Mouse (Mus musculus) cerebellum, adult 2 months (tissue): Measurements from ENCODE around the gene Lair1. TPM values are rescaled to one million over a fixed set of nuclear protein-coding genes. Genes with fewer than 3 reads are reported as not detected.

Experiments used
- DNase-seq, 2 experiments: peaks; one replicate each; pipeline ENCODE4 v3.0.0; 2021
- H3K27ac ChIP-seq: fragments of 200-500 bp; 2 replicates; pipeline ENCODE4 v1.5.1; 2012; ENCODE audit warnings: low read length, control low read depth, inconsistent platforms; ENCODE audit not compliant: insufficient read depth
- H3K27me3 ChIP-seq: fragments of 200-500 bp; 2 replicates; pipeline ENCODE4 v1.6.1; 2012; ENCODE audit warnings: inconsistent platforms, mild to moderate bottlenecking, low read length, moderate library complexity; ENCODE audit not compliant: control insufficient read depth, insufficient read depth
- H3K4me1 ChIP-seq: fragments of 200-500 bp; 2 replicates; pipeline ENCODE4 v1.6.1; 2011; ENCODE audit warnings: low read length; ENCODE audit not compliant: control insufficient read depth, insufficient read depth
- H3K4me3 ChIP-seq: fragments of 200-500 bp; replicated peaks from 2 replicates; pipeline ENCODE3; 2011; ENCODE audit warnings: mild to moderate bottlenecking, low read depth, low read length, control low read depth; ENCODE audit not compliant: insufficient read depth
- CTCF ChIP-seq: fragments of 200-500 bp; IDR thresholded peaks from 2 replicates; pipeline ENCODE4 v1.5.1; 2011; ENCODE audit warnings: low read depth, mild to moderate bottlenecking, control low read depth, low read length, moderate library complexity, borderline replicate concordance; ENCODE audit not compliant: insufficient read depth
- POLR2A ChIP-seq: fragments of 200-500 bp; IDR thresholded peaks from 2 replicates; pipeline ENCODE4 v1.6.1; 2011; ENCODE audit warnings: low read length, control low read depth, borderline replicate concordance; ENCODE audit not compliant: insufficient read depth
- WGBS: fragments of 180-500 bp; shearing (Covaris S2); methylation state at CpG from one replicate; pipeline ENCODE4 v1.1.7; 2018; 5-methylcytosine and 5-hydroxymethylcytosine counted together
- polyA plus RNA-seq: library from polyadenylated mRNA; depleted of rRNA; stranded (reverse); fragments of >200 nt; gene quantifications from 2 replicates; pipeline ENCODE4 v1.2.3, GENCODE M21; 2012

Lair1 gene
- polyA plus RNA-seq, 1 experiment = 5.0 TPM

DNA sequence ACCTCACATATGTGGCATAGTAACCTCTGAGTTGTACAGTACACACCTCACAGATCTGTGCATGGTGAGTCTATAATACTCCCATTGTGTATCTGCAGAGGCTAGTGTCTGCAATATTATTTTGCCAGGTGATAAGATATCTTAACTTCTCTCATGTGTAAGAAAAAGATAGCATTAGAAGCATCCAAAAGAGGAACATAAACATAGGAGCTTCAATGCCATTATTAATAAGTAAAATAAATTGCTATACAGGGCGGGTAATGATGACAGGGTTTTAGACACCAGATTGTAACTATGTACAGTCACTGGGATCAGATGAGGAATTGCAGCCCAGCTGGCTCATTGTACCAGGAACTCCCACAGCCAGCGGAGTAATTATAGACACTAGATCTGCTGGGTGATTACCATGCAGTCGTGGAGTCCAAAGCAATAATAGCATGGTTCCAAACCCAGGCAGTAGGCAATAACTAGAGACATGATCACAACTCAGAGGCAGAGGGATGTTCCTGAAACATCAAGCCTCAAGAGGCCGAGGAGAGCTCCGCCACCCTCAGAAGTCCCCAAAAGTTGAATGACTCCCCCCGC is 25.0 kb upstream of the Lair1 start:
- WGBS = 79% methylated on average over 6 of the region's 6 CpGs
- Histone ChIP-seq H3K27me3 (no peaks in the 10 kb centered on the region), H3K4me1 (no peaks in the 10 kb centered on the region), H3K4me3 (no peak overlapping the region), H3K27ac (no peak overlapping the region)
- DNase-seq = no peak
- no peak for TF ChIP-seq POLR2A
- TF ChIP-seq CTCF = no peak

DNA sequence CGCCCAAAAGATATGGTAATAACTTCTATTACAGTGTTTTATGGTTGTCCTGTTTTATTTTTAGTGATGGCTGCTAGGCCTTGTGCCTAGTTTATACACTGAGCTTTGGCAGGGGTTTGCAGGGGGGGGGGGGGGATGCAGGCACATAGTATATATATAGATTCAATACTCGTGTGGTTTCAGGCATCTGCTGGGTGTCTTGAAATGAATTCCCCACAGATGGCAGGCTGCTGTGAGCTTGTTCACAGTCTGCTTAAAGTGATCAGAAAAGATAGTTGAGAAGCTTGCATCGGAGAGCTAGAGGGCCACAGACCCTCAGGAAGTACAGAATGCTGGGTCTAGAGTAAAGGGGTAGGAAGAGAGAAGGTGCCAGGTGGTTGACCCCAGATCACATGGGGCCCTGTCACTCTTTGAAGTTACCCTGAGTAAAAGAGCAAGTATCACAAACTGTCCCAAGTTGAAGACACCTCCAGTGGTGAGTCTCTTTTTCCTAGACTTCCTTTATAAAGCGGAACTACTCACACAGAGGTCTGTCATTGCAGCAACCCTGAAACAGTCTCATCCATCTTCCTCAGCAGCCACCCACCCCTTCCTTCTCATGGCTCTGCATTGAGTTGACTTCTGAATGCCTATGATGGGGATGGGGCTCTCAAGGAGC is 24.4 kb upstream of the Lair1 start:
- Histone ChIP-seq H3K27me3 (no peaks in the 10 kb centered on the region), H3K27ac (no peak overlapping the region), H3K4me3 (no peak overlapping the region), H3K4me1 (no peaks in the 10 kb centered on the region)
- DNase-seq = no peak
- TF ChIP-seq POLR2A = no peak
- 74% methylated on average over 4 of the region's 4 CpGs for WGBS

DNA sequence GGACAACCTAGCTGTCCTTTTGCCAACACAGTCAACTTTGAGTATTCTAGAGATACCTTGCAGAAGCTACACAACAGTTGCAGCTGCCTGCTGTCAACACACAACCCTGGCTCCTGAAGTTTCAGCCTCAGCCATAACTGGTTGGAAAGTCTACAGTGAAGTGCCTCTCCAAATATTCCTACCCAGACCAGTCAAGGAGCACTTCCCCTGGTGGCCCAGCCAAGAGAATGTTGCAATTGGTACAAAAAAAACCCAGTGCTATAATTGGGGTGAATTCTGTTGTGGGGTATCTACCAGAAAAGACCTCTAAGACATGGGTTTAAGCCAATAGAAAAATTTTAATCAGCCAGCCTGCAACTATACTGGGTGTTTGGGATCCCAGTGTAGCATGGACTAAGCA is 22.6 kb upstream of the Lair1 start:
- Histone ChIP-seq H3K4me1 (no peaks in the 10 kb centered on the region), H3K27ac (no peak overlapping the region), H3K4me3 (no peak overlapping the region), H3K27me3 (no peaks in the 10 kb centered on the region)
- no peak for TF ChIP-seq CTCF
- TF ChIP-seq POLR2A = no peak
- no peak for DNase-seq

DNA sequence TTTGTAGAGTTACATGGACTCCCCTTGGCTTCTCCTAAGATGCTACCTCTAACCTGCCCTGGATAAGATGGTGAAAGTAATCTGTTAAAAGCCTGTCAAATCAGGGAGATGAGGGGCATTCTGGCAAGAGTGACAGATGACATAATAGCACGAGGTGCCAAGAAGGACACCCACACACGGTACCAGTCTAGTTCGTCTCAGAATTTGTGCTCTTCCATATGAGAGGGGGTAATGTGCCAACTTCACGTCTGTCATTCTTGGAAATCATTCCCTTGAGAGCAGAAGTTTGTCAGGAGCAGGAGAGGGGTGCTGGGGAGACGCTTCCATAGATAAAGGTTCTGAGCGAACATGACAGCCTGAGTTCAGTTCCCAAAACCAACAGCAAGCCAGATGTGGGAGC is 21.2 kb upstream of the Lair1 start:
- Histone ChIP-seq H3K4me3 (no peak overlapping the region), H3K27me3 (no peaks in the 10 kb centered on the region), H3K4me1 (no peaks in the 10 kb centered on the region), H3K27ac (no peak overlapping the region)
- TF ChIP-seq CTCF = no peak
- no peak for TF ChIP-seq POLR2A
- no peak for DNase-seq
- 29% methylated on average over 6 of the region's 6 CpGs for WGBS

DNA sequence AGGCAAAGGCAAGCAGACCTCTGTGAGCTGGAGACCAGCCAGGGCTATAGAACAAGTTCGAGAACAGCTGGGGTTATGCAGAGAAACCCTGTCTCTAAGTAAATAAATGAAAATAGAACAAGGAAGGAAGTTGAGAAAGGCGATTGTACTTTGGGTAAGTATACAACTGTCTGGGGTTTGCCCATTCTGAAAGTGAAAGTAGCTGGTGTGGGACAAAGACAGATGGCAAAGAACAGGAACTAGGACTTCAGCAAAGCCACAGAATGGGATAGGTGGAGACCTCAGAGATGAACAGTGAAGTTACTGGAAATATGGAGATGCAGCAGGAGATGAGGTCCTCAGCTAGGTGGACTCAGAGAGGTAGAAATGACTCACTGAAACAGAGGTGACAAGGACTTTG is 19.8 kb upstream of the Lair1 start:
- no peak overlapping the region for H3K4me3 ChIP-seq
- no peaks in the 10 kb centered on the region for H3K27me3 ChIP-seq
- no peaks in the 10 kb centered on the region for H3K4me1 ChIP-seq
- DNase-seq = no peak
- H3K27ac ChIP-seq = no peak overlapping the region
- WGBS = 44% methylated on average over 2 of the region's 2 CpGs
- TF ChIP-seq CTCF (no peak), POLR2A (no peak)

DNA sequence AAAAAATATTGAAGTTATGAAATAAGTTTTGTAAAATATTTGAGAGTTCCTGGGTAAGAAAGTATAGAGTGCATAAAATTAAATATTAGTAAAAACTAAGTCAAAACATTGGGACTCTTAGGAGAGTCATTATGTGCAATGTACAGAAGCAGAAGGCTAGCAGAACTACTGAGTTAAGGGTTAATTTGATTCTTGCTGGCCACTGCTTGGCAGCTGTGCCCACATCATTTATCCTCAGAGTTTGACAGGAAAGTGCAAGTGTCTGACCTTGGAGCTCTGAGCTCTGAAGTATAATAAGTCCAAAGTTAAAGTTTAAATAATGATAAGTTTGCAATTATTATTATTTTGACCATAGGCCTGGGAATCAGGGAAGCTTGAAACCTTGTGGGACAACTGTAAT is 18.7 kb upstream of the Lair1 start:
- Histone ChIP-seq H3K27ac (no peak overlapping the region), H3K27me3 (no peaks in the 10 kb centered on the region), H3K4me3 (no peak overlapping the region), H3K4me1 (no peaks in the 10 kb centered on the region)
- no peak for DNase-seq
- no peak for TF ChIP-seq POLR2A
- TF ChIP-seq CTCF = no peak

DNA sequence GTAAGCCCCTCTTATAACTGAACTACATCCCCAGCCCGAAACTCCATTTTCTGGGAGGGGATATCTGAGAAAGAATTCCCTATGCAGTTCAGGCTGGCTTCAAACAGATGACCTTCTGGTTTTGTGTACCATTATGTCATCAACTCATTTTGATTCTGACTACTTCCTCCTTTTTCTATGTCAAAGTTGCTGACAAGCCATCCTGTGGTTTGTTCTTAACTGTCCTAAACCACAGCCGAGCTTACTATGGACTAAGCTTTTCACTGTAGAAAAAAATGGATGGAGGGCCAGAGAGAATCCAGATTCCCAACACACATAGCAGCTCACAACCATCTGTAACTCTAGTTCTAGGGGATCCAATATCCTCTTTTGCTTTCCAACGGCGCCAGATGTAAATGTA is 17.5 kb upstream of the Lair1 start:
- no peak overlapping the region for H3K27ac ChIP-seq
- WGBS = 90% methylated on average over 4 of the region's 4 CpGs
- H3K4me1 ChIP-seq = no peaks in the 10 kb centered on the region
- TF ChIP-seq POLR2A = no peak
- TF ChIP-seq CTCF = no peak
- H3K27me3 ChIP-seq = no peaks in the 10 kb centered on the region
- no peak for DNase-seq
- H3K4me3 ChIP-seq = no peak overlapping the region

DNA sequence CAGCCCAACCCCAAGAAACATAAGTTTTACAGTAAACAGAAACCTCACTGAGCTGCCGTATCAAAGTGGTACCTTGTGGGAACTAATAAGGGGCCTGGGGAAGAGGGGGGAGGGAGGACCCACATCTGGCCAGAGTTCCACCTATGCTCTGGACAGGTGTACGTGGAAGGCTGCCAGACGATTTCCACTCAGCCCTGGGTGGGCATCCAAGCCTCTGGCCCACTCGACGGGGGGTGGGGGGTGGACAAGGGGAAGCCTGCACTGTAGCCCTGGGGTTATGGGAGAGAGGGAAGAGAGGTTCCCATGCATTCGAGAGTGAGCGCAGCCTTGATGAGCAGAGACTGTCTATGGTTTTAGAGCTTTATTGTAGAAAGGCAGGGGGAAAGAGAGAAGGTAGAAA is 16.5 kb upstream of the Lair1 start:
- 79% methylated on average over 7 of the region's 7 CpGs for WGBS
- TF ChIP-seq POLR2A (no peak), CTCF (no peak)
- Histone ChIP-seq H3K27ac (no peak overlapping the region), H3K4me1 (no peaks in the 10 kb centered on the region), H3K4me3 (no peak overlapping the region), H3K27me3 (no peaks in the 10 kb centered on the region)
- DNase-seq = no peak
